Mouse (Mus musculus): ENCODE data around the gene Zbtb16. TPM values are rescaled to one million over a fixed set of nuclear protein-coding genes. Genes with fewer than 3 reads are reported as not detected.

Zbtb16 gene
- total and polyA plus RNA-seq, 3 experiments = 0.04 to 0.72 TPM; not detected in 1

GRCm38 (mm10) chr9:48806591-48806990 lies 29.4 kb downstream of the Zbtb16 start:
- H3K4me3 ChIP-seq (ENCODE audit: control insufficient read depth in 1 of 2, insufficient read depth in 1 of 2, low read depth in 2 of 2, low read length in 2 of 2) = no peak overlapping the region
- TF ChIP-seq MAFK (IDR thresholded peaks at IDR 0.05; ENCODE audit: borderline replicate concordance, low read depth, low read length) (0 out of 2 replicates have a peak, but pooled peaks have one; percentile 36), NRF1 (IDR thresholded peaks at IDR 0.05; ENCODE audit: insufficient read depth, low read depth, low read length, poor library complexity, severe bottlenecking) (no peak), MAX (IDR thresholded peaks at IDR 0.05; ENCODE audit: low read length) (no peak), ZNF384 (IDR thresholded peaks at IDR 0.05; ENCODE audit: low read depth, low read length) (peak; percentile 88), JUND (IDR thresholded peaks at IDR 0.05; ENCODE audit: low read depth, low read length) (no peak), MAZ (IDR thresholded peaks at IDR 0.05; ENCODE audit: low read depth, low read length) (no peak; the same call in 1 of the 2 replicates), ZMIZ1 (IDR thresholded peaks at IDR 0.05; ENCODE audit: low read depth, low read length) (no peak), POLR2AphosphoS2 (IDR thresholded peaks at IDR 0.05; ENCODE audit: low read length) (no peak), CTCF (IDR thresholded peaks at IDR 0.05 in 2 of 3, conservative IDR thresholded peaks at IDR 0.05 in 1 of 3; ENCODE audit: control insufficient read depth in 1 of 3, insufficient read depth in 1 of 3, low read depth in 2 of 3, low read length in 3 of 3, poor library complexity in 1 of 3, severe bottlenecking in 1 of 3) (no peak), GATA1 (IDR thresholded peaks at IDR 0.05; ENCODE audit: low read depth, low read length) (peak; percentile 48; the same call in 1 of the 2 replicates), GABPA (IDR thresholded peaks at IDR 0.05; ENCODE audit: low read depth, low read length) (no peak), HCFC1 (IDR thresholded peaks at IDR 0.05; ENCODE audit: low read depth, low read length) (no peak), CHD1 (IDR thresholded peaks at IDR 0.05; ENCODE audit: low read depth, low read length) (no peak), MYC (IDR thresholded peaks at IDR 0.05; ENCODE audit: low read depth, low read length) (no peak), RAD21 (IDR thresholded peaks at IDR 0.05; ENCODE audit: low read depth, low read length) (no peak), CHD2 (IDR thresholded peaks at IDR 0.05; ENCODE audit: low read length) (no peak), POLR2A (IDR thresholded peaks at IDR 0.05; ENCODE audit: control insufficient read depth in 1 of 2, insufficient read depth in 1 of 2, low read depth in 1 of 2, low read length in 2 of 2, poor library complexity in 1 of 2) (no peak), ETS1 (IDR thresholded peaks at IDR 0.05; ENCODE audit: low read depth, low read length) (peak; percentile 64; the same call in 1 of the 2 replicates), EP300 (IDR thresholded peaks at IDR 0.05; ENCODE audit: low read depth in 1 of 2, low read length in 2 of 2) (peak in 1 of 2 experiments; percentile 53; a peak in 3 of 4 replicates), BHLHE40 (IDR thresholded peaks at IDR 0.05; ENCODE audit: borderline replicate concordance, low read depth, low read length) (no peak), USF1 (IDR thresholded peaks at IDR 0.05; ENCODE audit: low read depth, low read length) (no peak), E2F4 (IDR thresholded peaks at IDR 0.05; ENCODE audit: borderline replicate concordance, low read depth, low read length) (no peak), RCOR1 (IDR thresholded peaks at IDR 0.05; ENCODE audit: low read depth, low read length) (0 out of 2 replicates have a peak, but pooled peaks have one; percentile 46), USF2 (IDR thresholded peaks at IDR 0.05; ENCODE audit: borderline replicate concordance in 1 of 2, insufficient read depth in 1 of 2, low read depth in 1 of 2, low read length in 2 of 2) (no peak), KAT2A (conservative IDR thresholded peaks at IDR 0.05; ENCODE audit: low read depth, low read length) (no peak), POLR2AphosphoS5 (IDR thresholded peaks at IDR 0.05; ENCODE audit: borderline replicate concordance, low read depth, low read length) (no peak), TAL1 (IDR thresholded peaks at IDR 0.05; ENCODE audit: low read length) (no peak), ELF1 (IDR thresholded peaks at IDR 0.05; ENCODE audit: low read depth, low read length) (no peak), TCF12 (IDR thresholded peaks at IDR 0.05; ENCODE audit: low read depth, low read length) (peak; percentile 56; the same call in 1 of the 2 replicates), UBTF (IDR thresholded peaks at IDR 0.05; ENCODE audit: borderline replicate concordance, insufficient read depth, low read depth, low read length) (no peak), SIN3A (IDR thresholded peaks at IDR 0.05; ENCODE audit: low read length) (no peak), MYB (IDR thresholded peaks at IDR 0.05; ENCODE audit: low read depth, low read length) (peak; percentile 48), TBP (IDR thresholded peaks at IDR 0.05; ENCODE audit: low read depth, low read length) (no peak), SMC3 (IDR thresholded peaks at IDR 0.05; ENCODE audit: low read depth, low read length) (no peak), NELFE (IDR thresholded peaks at IDR 0.05; ENCODE audit: low read depth, low read length) (no peak), ZKSCAN1 (IDR thresholded peaks at IDR 0.05; ENCODE audit: low read depth, low read length) (no peak), ZC3H11A (IDR thresholded peaks at IDR 0.05; ENCODE audit: low read depth, low read length) (no peak), MXI1 (IDR thresholded peaks at IDR 0.05; ENCODE audit: low read depth, low read length) (no peak)

More at GRCm38 (mm10) chr9:48806591-48806990, 29.4 kb downstream of the Zbtb16 start:
- H3K27me3 ChIP-seq (ENCODE audit: control insufficient read depth in 1 of 2, insufficient read depth in 2 of 2, low read length in 2 of 2) = no peaks in the 10 kb centered on the region
- DNase-seq (ENCODE audit: low read depth, low spot score) = no peak
- no peaks in the 10 kb centered on the region for H3K79me2 ChIP-seq (ENCODE audit: control insufficient read depth, insufficient read depth, low read length, poor library complexity)
- H3K27ac ChIP-seq (ENCODE audit: control insufficient read depth, low read depth, low read length) = peak overlapping the region; percentile 5; the same call in 1 of the 2 replicates
- H3K36me3 ChIP-seq (ENCODE audit: control insufficient read depth in 1 of 2, insufficient read depth in 2 of 2, low read length in 2 of 2) = peaks cover 0 to 21% of the 10 kb centered on the region in 2 experiments; a peak in 2 of 4 replicates
- no peaks in the 10 kb centered on the region for H3K9me3 ChIP-seq (replicated peaks; ENCODE audit: insufficient read depth, low read length)
- peaks cover 18 to 23% of the 10 kb centered on the region in 2 experiments for H3K4me1 ChIP-seq (ENCODE audit: control insufficient read depth in 1 of 2, insufficient read depth in 2 of 2, low read length in 2 of 2)
- no peak overlapping the region for H3K9ac ChIP-seq (ENCODE audit: control insufficient read depth, low read depth, low read length, poor library complexity, severe bottlenecking)
